Mouse (Mus musculus) erythroblast, embryonic 14.5 days (primary cell): ENCODE results near the gene Eif4enif1. TPM values are rescaled to one million over a fixed set of nuclear protein-coding genes. Genes with fewer than 3 reads are reported as not detected.
"Not testable (repeated sequence)": the region's sequence is repeated elsewhere in the genome, so short reads cannot be mapped to it uniquely, and the experiment has no call there.

Experiments used
- H3K27me3 ChIP-seq: 2 replicates; pipeline ENCODE4 v1.6.1; 2012; ENCODE audit warnings: inconsistent platforms; ENCODE audit not compliant: control insufficient read depth
- H3K36me3 ChIP-seq: 2 replicates; pipeline ENCODE4 v1.6.1; 2012; ENCODE audit warnings: mild to moderate bottlenecking, inconsistent platforms; ENCODE audit not compliant: control insufficient read depth
- H3K4me1 ChIP-seq: 2 replicates; pipeline ENCODE4 v1.6.1; 2012; ENCODE audit warnings: inconsistent platforms; ENCODE audit not compliant: control insufficient read depth
- H3K4me3 ChIP-seq: replicated peaks from 2 replicates; pipeline ENCODE3; 2012; ENCODE audit warnings: moderate library complexity, mild to moderate bottlenecking, inconsistent platforms
- H3K9me3 ChIP-seq: 2 replicates; pipeline ENCODE4 v1.6.1; 2012; ENCODE audit warnings: low read length, inconsistent platforms, mixed read lengths; ENCODE audit not compliant: control insufficient read depth
- GATA1 ChIP-seq: IDR thresholded peaks from 2 replicates; pipeline ENCODE4 v1.6.1; 2012; ENCODE audit warnings: low read length, inconsistent platforms, mixed read lengths
- TAL1 ChIP-seq: IDR thresholded peaks from 3 replicates; pipeline ENCODE4 v1.6.1; 2012; ENCODE audit warnings: low read length, inconsistent platforms, mixed read lengths
- polyA plus RNA-seq: library from polyadenylated mRNA; stranded (reverse); fragments of >175 nt; gene quantifications from 2 replicates; pipeline ENCODE4 v1.2.3, GENCODE M21; 2012

Gene Eif4enif1
- polyA plus RNA-seq, 1 experiment = 7.0 TPM

GRCm38 (mm10) chr11:3171931-3172330, 30.3 kb upstream of the Eif4enif1 start:
- not testable (repeated sequence) for H3K27me3 ChIP-seq, H3K9me3 ChIP-seq, H3K36me3 ChIP-seq, H3K4me3 ChIP-seq, H3K4me1 ChIP-seq

GRCm38 (mm10) chr11:3172526-3172925, 29.7 kb upstream of the Eif4enif1 start:
- H3K9me3 ChIP-seq, H3K4me1 ChIP-seq, H3K36me3 ChIP-seq, H3K4me3 ChIP-seq, H3K27me3 ChIP-seq: not testable (repeated sequence)

GRCm38 (mm10) chr11:3173425-3174318, 28.5 kb upstream of the Eif4enif1 start:
- H3K4me1 ChIP-seq, H3K27me3 ChIP-seq, H3K4me3 ChIP-seq, H3K9me3 ChIP-seq, H3K36me3 ChIP-seq: not testable (repeated sequence)

GRCm38 (mm10) chr11:3178968-3179725, 23.0 kb upstream of the Eif4enif1 start:
- not testable (repeated sequence) for H3K9me3 ChIP-seq, H3K27me3 ChIP-seq, H3K36me3 ChIP-seq, H3K4me1 ChIP-seq, H3K4me3 ChIP-seq

- H3K9me3 ChIP-seq, H3K4me3 ChIP-seq, H3K27me3 ChIP-seq, H3K36me3 ChIP-seq, H3K4me1 ChIP-seq: not testable (repeated sequence)
Observed at GRCm38 (mm10) chr11:3179726-3180092, 22.5 kb upstream of the Eif4enif1 start.

- H3K4me1 ChIP-seq, H3K4me3 ChIP-seq, H3K36me3 ChIP-seq, H3K27me3 ChIP-seq, H3K9me3 ChIP-seq: not testable (repeated sequence)
Observed at GRCm38 (mm10) chr11:3180510-3181160, 21.6 kb upstream of the Eif4enif1 start.

GRCm38 (mm10) chr11:3181250-3181649, 20.9 kb upstream of the Eif4enif1 start:
- H3K4me3 ChIP-seq, H3K9me3 ChIP-seq, H3K36me3 ChIP-seq, H3K27me3 ChIP-seq, H3K4me1 ChIP-seq: not testable (repeated sequence)

- not testable (repeated sequence) for H3K27me3 ChIP-seq, H3K4me1 ChIP-seq, H3K36me3 ChIP-seq, H3K9me3 ChIP-seq, H3K4me3 ChIP-seq
Observed at GRCm38 (mm10) chr11:3181971-3182370, 20.2 kb upstream of the Eif4enif1 start.

GRCm38 (mm10) chr11:3182707-3183106, 19.5 kb upstream of the Eif4enif1 start:
- not testable (repeated sequence) for H3K36me3 ChIP-seq, H3K9me3 ChIP-seq, H3K4me1 ChIP-seq, H3K27me3 ChIP-seq, H3K4me3 ChIP-seq

GRCm38 (mm10) chr11:3193363-3193762, 8.8 kb upstream of the Eif4enif1 start, which contains the start of gene Sfi1:
TSS of gene Sfi1 (minus strand) at chr11:3193463.
- Histone ChIP-seq H3K36me3 (no peaks in the 10 kb centered on the region), H3K27me3 (no peaks in the 10 kb centered on the region), H3K4me1 (no peaks in the 10 kb centered on the region), H3K4me3 (peak within 1 kb of the TSS; percentile 1), H3K9me3 (no peaks in the 10 kb centered on the region)
- TF ChIP-seq TAL1 (no peak), GATA1 (no peak)

- not testable (repeated sequence) for H3K27me3 ChIP-seq, H3K9me3 ChIP-seq, H3K4me3 ChIP-seq
- Histone ChIP-seq H3K36me3 (peaks cover 15% of the 10 kb centered on the region), H3K4me1 (peaks cover 14% of the 10 kb centered on the region)
Observed at GRCm38 (mm10) chr11:3200636-3201035, 1.6 kb upstream of the Eif4enif1 start.
